Mouse (Mus musculus): Measurements from ENCODE around the gene Rps5. TPM values are rescaled to one million over a fixed set of nuclear protein-coding genes. Genes with fewer than 3 reads are reported as not detected.
"Not testable (repeated sequence)": the region's sequence is repeated elsewhere in the genome, so short reads cannot be mapped to it uniquely, and the experiment has no call there.

Rps5 gene
- polyA plus RNA-seq, 1 experiment from 2014 or later = 910 TPM

- Histone ChIP-seq H3K9me3 (ENCODE audit: control insufficient read depth, low read length) (no peaks in the 10 kb centered on the region), H3K27ac (ENCODE audit: low read depth, low read length) (no peak overlapping the region), H3K4me2 (ENCODE audit: low read depth) (no peak overlapping the region), H3K4me3 (ENCODE audit: low read depth, low read length) (no peak overlapping the region), H3K36me3 (ENCODE audit: control insufficient read depth, insufficient read depth, low read length) (peaks cover 9% of the 10 kb centered on the region), H3K27me3 (ENCODE audit: control insufficient read depth, insufficient read depth, low read length) (no peaks in the 10 kb centered on the region), H3K4me1 (ENCODE audit: control insufficient read depth, insufficient read depth, low read length) (no peaks in the 10 kb centered on the region), H3K9ac (ENCODE audit: low read length) (no peak overlapping the region)
- 75% methylated on average over 1 of the region's 1 CpGs for WGBS
- DNase-seq (ENCODE audit: low spot score) (no peak), ATAC-seq (ENCODE audit: insufficient read depth, low FRiP score, low TSS enrichment) (no peak)
Measured at GRCm38 (mm10) chr7:12891334-12891733, 30.8 kb upstream of the Rps5 start.

DNA sequence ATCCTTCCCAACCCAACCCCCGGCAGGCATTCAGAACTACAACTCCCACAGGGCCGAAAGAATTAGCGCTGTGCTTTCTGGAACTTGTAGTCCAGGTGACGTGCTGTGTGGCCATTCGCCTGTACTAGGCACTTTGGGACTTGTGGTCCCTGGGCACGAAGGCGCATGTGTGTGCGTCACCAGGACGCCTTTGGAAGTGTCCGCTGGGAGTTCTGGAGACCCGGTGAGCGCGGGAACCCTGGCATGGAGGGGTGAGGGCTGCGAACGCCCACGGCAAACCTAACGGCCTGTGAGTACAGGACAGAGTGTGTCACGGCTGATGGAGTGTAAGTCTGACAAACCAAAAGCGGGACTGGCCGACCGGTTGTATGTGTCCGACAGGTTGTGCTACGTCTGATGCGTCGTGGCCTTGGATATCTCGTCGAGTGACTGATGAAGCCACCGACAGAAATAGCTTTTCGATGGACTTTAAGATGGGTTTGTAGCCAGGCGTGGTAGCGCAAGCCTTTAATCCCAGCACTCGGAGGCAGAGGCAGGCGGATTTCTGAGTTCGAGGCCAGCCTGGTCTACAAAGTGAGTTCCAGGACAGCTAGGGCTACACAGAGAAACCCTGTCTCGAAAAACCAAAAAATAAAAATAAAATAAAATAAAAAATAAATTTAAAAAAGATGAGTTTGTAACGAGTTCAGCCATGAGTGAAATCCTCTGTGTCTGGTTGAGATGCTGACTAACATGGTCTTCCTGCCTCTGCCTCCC lies 24.3 kb upstream of the Rps5 start, which contains the start of gene Zscan22:
Gene Zscan22, plus strand, starts transcription at position 161 of the 756 bp plus-strand sequence.
- Histone ChIP-seq H3K9me3 (ENCODE audit: control insufficient read depth, low read length) (no peaks in the 10 kb centered on the region), H3K4me3 (ENCODE audit: low read depth, low read length) (peak within 1 kb of the TSS; percentile 54), H3K4me2 (ENCODE audit: low read depth) (peak within 1 kb of the TSS; percentile 41), H3K27ac (ENCODE audit: low read depth, low read length) (no peak within 1 kb of the TSS), H3K9ac (ENCODE audit: low read length) (peak within 1 kb of the TSS; percentile 58), H3K4me1 (ENCODE audit: control insufficient read depth, insufficient read depth, low read length) (0 out of 2 replicates have a peak, but pooled peaks cover 2% of the 10 kb centered on the region), H3K27me3 (ENCODE audit: control insufficient read depth, insufficient read depth, low read length) (no peaks in the 10 kb centered on the region), H3K36me3 (ENCODE audit: control insufficient read depth, insufficient read depth, low read length) (no peaks in the 10 kb centered on the region)
- DNase-seq (ENCODE audit: low spot score) = peak; percentile 91
- peak; percentile 97 for ATAC-seq (ENCODE audit: insufficient read depth, low FRiP score, low TSS enrichment)
- WGBS = 7% methylated on average over 36 of the region's 36 CpGs

DNA sequence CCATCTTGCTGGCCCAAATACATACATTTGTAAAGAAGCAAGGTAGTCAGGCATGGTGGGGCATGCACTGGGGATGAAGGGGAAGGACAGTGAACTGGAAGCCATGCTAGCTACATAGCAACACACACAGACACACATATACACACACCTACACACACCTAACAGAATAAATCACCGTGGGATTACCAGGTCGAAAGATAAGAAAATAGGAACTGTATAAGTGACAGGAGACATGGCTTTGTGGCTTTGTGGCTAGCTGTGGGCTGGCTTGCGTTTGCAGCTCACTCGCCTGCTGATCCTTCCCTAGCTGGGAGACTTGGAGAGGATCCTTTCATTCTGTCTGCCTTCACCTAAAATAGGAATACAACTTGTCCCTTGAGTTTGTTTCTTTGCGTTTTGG lies 20.6 kb upstream of the Rps5 start:
- Histone ChIP-seq H3K27me3 (ENCODE audit: control insufficient read depth, insufficient read depth, low read length) (no peaks in the 10 kb centered on the region), H3K9ac (ENCODE audit: low read length) (no peak overlapping the region), H3K9me3 (ENCODE audit: control insufficient read depth, low read length) (no peaks in the 10 kb centered on the region), H3K36me3 (ENCODE audit: control insufficient read depth, insufficient read depth, low read length) (peaks cover 3% of the 10 kb centered on the region; the same call in 1 of the 2 replicates), H3K4me2 (ENCODE audit: low read depth) (no peak overlapping the region), H3K4me1 (ENCODE audit: control insufficient read depth, insufficient read depth, low read length) (0 out of 2 replicates have a peak, but pooled peaks cover 2% of the 10 kb centered on the region), H3K27ac (ENCODE audit: low read depth, low read length) (no peak overlapping the region), H3K4me3 (ENCODE audit: low read depth, low read length) (no peak overlapping the region)
- DNase-seq (ENCODE audit: low spot score) (no peak), ATAC-seq (ENCODE audit: insufficient read depth, low FRiP score, low TSS enrichment) (no peak)
- WGBS = 92% methylated on average over 5 of the region's 5 CpGs

DNA sequence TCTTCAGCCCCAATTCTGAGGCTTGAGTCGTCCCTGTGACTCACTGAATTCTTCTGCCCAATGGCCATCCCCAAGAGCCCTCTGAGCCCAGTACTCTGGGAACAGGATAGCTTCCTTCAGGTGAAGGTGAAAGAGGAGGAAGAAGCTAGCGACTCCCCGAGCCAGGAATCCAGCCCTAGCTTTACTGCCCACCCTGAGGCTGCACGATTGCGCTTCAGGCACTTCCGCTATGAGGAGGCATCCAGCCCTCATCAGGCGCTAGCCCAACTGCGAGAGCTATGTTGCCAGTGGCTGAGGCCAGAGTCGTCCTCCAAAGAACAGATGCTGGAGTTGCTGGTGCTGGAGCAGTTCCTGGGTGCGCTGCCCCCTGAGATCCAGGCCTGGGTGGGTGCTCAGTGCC lies 18.5 kb upstream of the Rps5 start:
- ATAC-seq (ENCODE audit: insufficient read depth, low FRiP score, low TSS enrichment) (no peak), DNase-seq (ENCODE audit: low spot score) (no peak)
- Histone ChIP-seq H3K9me3 (ENCODE audit: control insufficient read depth, low read length) (no peaks in the 10 kb centered on the region), H3K36me3 (ENCODE audit: control insufficient read depth, insufficient read depth, low read length) (peaks cover 10% of the 10 kb centered on the region), H3K9ac (ENCODE audit: low read length) (no peak overlapping the region), H3K27me3 (ENCODE audit: control insufficient read depth, insufficient read depth, low read length) (no peaks in the 10 kb centered on the region), H3K4me1 (ENCODE audit: control insufficient read depth, insufficient read depth, low read length) (no peaks in the 10 kb centered on the region), H3K4me2 (ENCODE audit: low read depth) (no peak overlapping the region), H3K27ac (ENCODE audit: low read depth, low read length) (no peak overlapping the region), H3K4me3 (ENCODE audit: low read depth, low read length) (no peak overlapping the region)
- WGBS = 54% methylated on average over 10 of the region's 10 CpGs

DNA sequence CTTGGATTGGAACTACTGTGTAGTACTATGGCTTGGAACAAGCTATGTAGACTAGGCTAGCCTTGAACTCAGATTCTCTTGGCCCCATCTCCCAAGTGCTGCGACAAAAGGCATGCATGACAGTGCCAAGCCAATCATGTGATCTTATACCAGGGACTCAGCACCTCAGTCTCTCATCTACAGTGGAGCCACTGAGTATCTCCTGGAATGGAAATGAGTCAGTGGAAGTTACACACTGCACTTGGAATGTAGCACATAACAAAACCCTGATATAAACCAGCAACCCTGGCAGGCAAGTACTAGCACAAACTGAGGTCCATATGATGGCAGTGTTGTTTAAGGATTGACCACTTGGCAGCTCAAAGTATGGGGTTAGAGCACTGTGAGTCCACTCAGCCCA lies 16.9 kb upstream of the Rps5 start:
- ATAC-seq (ENCODE audit: insufficient read depth, low FRiP score, low TSS enrichment) (no peak), DNase-seq (ENCODE audit: low spot score) (no peak)
- no peaks in the 10 kb centered on the region for H3K9me3 ChIP-seq (ENCODE audit: control insufficient read depth, low read length)
- H3K4me1 ChIP-seq (ENCODE audit: control insufficient read depth, insufficient read depth, low read length) = no peaks in the 10 kb centered on the region
- H3K4me3 ChIP-seq (ENCODE audit: low read depth, low read length) = no peak overlapping the region
- 93% methylated on average over 1 of the region's 1 CpGs for WGBS
- no peak overlapping the region for H3K4me2 ChIP-seq (ENCODE audit: low read depth)
- H3K36me3 ChIP-seq (ENCODE audit: control insufficient read depth, insufficient read depth, low read length) = peaks cover 10% of the 10 kb centered on the region
- no peak overlapping the region for H3K27ac ChIP-seq (ENCODE audit: low read depth, low read length)
- H3K9ac ChIP-seq (ENCODE audit: low read length) = no peak overlapping the region
- no peaks in the 10 kb centered on the region for H3K27me3 ChIP-seq (ENCODE audit: control insufficient read depth, insufficient read depth, low read length)

GRCm38 (mm10) chr7:12909498-12909962 lies 12.6 kb upstream of the Rps5 start:
- Histone ChIP-seq H3K4me3 (ENCODE audit: low read depth, low read length) (peak overlapping the region; percentile 41), H3K4me2 (ENCODE audit: low read depth) (peak overlapping the region; percentile 49), H3K9me3 (ENCODE audit: control insufficient read depth, low read length) (no peaks in the 10 kb centered on the region), H3K27ac (ENCODE audit: low read depth, low read length) (no peak overlapping the region; the same call in 1 of the 2 replicates), H3K9ac (ENCODE audit: low read length) (peak overlapping the region; percentile 71), H3K4me1 (ENCODE audit: control insufficient read depth, insufficient read depth, low read length) (no peaks in the 10 kb centered on the region), H3K27me3 (ENCODE audit: control insufficient read depth, insufficient read depth, low read length) (no peaks in the 10 kb centered on the region), H3K36me3 (ENCODE audit: control insufficient read depth, insufficient read depth, low read length) (peaks cover 10% of the 10 kb centered on the region)
- DNase-seq (ENCODE audit: low spot score) (peak; percentile 72), ATAC-seq (ENCODE audit: insufficient read depth, low FRiP score, low TSS enrichment) (peak; percentile 33)
- WGBS = 37% methylated on average over 7 of the region's 7 CpGs

DNA sequence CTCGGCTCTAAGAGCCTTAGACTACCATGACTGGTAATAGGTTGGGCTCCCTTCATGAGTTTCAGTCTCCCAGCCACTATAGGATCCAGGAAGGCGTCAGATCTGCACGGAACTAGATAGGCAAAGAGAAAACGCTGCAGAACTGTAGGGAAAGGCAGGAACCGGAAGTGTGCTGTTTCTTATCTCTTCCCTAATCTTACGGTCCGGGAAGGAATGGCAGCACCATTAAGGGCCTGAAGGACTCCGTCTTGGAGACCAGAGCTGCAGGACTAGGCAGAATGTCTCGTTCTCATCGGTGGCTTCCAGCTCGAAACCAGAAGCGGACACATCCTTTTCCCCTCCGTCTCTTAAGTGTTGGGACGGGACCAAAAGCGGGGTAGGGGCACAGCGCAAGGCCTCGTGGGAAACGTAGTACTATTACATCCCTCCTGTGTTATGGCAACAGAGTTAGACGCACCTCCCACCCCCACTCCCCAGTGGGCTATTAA lies 11.9 kb upstream of the Rps5 start:
- Histone ChIP-seq H3K9ac (ENCODE audit: low read length) (peak overlapping the region; percentile 71), H3K4me1 (ENCODE audit: control insufficient read depth, insufficient read depth, low read length) (no peaks in the 10 kb centered on the region), H3K27ac (ENCODE audit: low read depth, low read length) (peak overlapping the region; percentile 56; the same call in 1 of the 2 replicates), H3K36me3 (ENCODE audit: control insufficient read depth, insufficient read depth, low read length) (peaks cover 10% of the 10 kb centered on the region), H3K9me3 (ENCODE audit: control insufficient read depth, low read length) (no peaks in the 10 kb centered on the region), H3K27me3 (ENCODE audit: control insufficient read depth, insufficient read depth, low read length) (no peaks in the 10 kb centered on the region), H3K4me3 (ENCODE audit: low read depth, low read length) (peak overlapping the region; percentile 41), H3K4me2 (ENCODE audit: low read depth) (peak overlapping the region; percentile 49)
- ATAC-seq (ENCODE audit: insufficient read depth, low FRiP score, low TSS enrichment) (peak; percentile 70), DNase-seq (ENCODE audit: low spot score) (peak; percentile 71)
- WGBS = 9% methylated on average over 19 of the region's 19 CpGs

GRCm38 (mm10) chr7:12913556-12913955 lies 8.5 kb upstream of the Rps5 start:
- ATAC-seq (ENCODE audit: insufficient read depth, low FRiP score, low TSS enrichment) (no peak), DNase-seq (ENCODE audit: low spot score) (no peak)
- Histone ChIP-seq H3K4me2 (ENCODE audit: low read depth) (no peak overlapping the region), H3K9me3 (ENCODE audit: control insufficient read depth, low read length) (no peaks in the 10 kb centered on the region), H3K9ac (ENCODE audit: low read length) (no peak overlapping the region), H3K27ac (ENCODE audit: low read depth, low read length) (no peak overlapping the region), H3K36me3 (ENCODE audit: control insufficient read depth, insufficient read depth, low read length) (no peaks in the 10 kb centered on the region; the same call in 1 of the 2 replicates), H3K4me3 (ENCODE audit: low read depth, low read length) (no peak overlapping the region), H3K27me3 (ENCODE audit: control insufficient read depth, insufficient read depth, low read length) (no peaks in the 10 kb centered on the region), H3K4me1 (ENCODE audit: control insufficient read depth, insufficient read depth, low read length) (no peaks in the 10 kb centered on the region)

GRCm38 (mm10) chr7:12920495-12920894 lies 1.6 kb upstream of the Rps5 start:
- not testable (repeated sequence) for DNase-seq (ENCODE audit: low spot score); H3K4me2 ChIP-seq (ENCODE audit: low read depth); H3K4me3 ChIP-seq (ENCODE audit: low read depth, low read length)

More at GRCm38 (mm10) chr7:12920495-12920894, 1.6 kb upstream of the Rps5 start:
- not testable (repeated sequence) for H3K27ac ChIP-seq (ENCODE audit: low read depth, low read length); ATAC-seq (ENCODE audit: insufficient read depth, low FRiP score, low TSS enrichment); H3K9ac ChIP-seq (ENCODE audit: low read length); H3K9me3 ChIP-seq (ENCODE audit: control insufficient read depth, low read length); H3K27me3 ChIP-seq (ENCODE audit: control insufficient read depth, insufficient read depth, low read length); H3K4me1 ChIP-seq (ENCODE audit: control insufficient read depth, insufficient read depth, low read length)
- peaks cover 12% of the 10 kb centered on the region for H3K36me3 ChIP-seq (ENCODE audit: control insufficient read depth, insufficient read depth, low read length)
- 90% methylated on average over 7 of the region's 8 CpGs for WGBS
